Comparison of ENCODE assay signal across 8 mouse cellular contexts in the genomic region with DNA sequence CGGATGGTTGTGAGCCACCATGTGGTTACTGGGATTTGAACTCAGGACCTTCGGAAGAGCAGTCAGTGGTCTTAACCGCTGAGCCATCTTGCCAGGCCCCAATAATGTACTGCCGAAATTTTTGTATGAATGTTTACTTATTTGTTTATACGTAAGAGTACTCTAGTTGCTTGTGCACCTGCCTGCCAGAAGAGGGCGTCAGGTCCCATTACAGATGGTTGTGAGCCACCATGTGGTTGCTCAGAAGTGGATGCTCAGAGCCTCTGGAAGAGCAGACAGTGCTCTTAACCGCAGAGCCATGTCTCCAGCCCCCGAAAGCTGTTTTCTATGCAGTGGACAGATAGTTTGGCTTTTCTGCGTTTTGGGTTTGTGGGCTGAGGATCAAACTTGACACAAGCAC. TPM values are rescaled to one million over a fixed set of nuclear protein-coding genes. Genes with fewer than 3 reads are reported as not detected.
A peak's percentile ranks its signal among the peaks of the same experiment; 100 is the strongest.
DNase-seq lines count a peak whose midpoint lies in the region; ATAC-seq and TF ChIP-seq lines count a peak whose summit lies in the region.

No protein-coding gene starts in this region.

- H3K79me2 ChIP-seq in MEL (ENCODE audit: control insufficient read depth, insufficient read depth, low read length, poor library complexity): no peaks in the 10 kb centered on the region

- DNase-seq in hindbrain, embryonic 11.5 days (ENCODE audit: low spot score): peak; percentile 45
- DNase-seq in A20 (ENCODE audit: low read depth, low spot score): peak; percentile 76
- DNase-seq in MEL (ENCODE audit: low read depth, low spot score): peak; percentile 61
- DNase-seq in frontal cortex, postnatal 10 days (ENCODE audit: low spot score in 2 of 2): no peak
- no peak for DNase-seq in spleen, adult 18-20 months

- ATAC-seq in hindbrain, embryonic 11.5 days (ENCODE audit: low FRiP score): no peak
- no peak for ATAC-seq in hindbrain, embryonic 12.5 days (ENCODE audit: low FRiP score)
- 0 out of 2 replicates have a peak, but pooled peaks have one; percentile 36 for ATAC-seq in forebrain, embryonic 13.5 days
- ATAC-seq in midbrain, embryonic 13.5 days: no peak

- peak; percentile 42 to 68 (median 52) for TF ChIP-seq CTCF in MEL (IDR thresholded peaks at IDR 0.05 in 2 of 3, conservative IDR thresholded peaks at IDR 0.05 in 1 of 3; ENCODE audit: control insufficient read depth in 1 of 3, insufficient read depth in 1 of 3, low read depth in 2 of 3, low read length in 3 of 3, poor library complexity in 1 of 3, severe bottlenecking in 1 of 3)

- H3K4me1 ChIP-seq in hindbrain, embryonic 11.5 days (replicated peaks; ENCODE audit: control insufficient read depth, insufficient read depth, low read length): peaks cover 13% of the 10 kb centered on the region
- peaks cover 16% of the 10 kb centered on the region for H3K4me1 ChIP-seq in hindbrain, embryonic 12.5 days
- no peaks in the 10 kb centered on the region for H3K4me1 ChIP-seq in MEL (ENCODE audit: control insufficient read depth in 1 of 2, insufficient read depth in 2 of 2, low read length in 2 of 2)
- peaks cover 22% of the 10 kb centered on the region for H3K4me1 ChIP-seq in forebrain, embryonic 13.5 days
- peaks cover 17% of the 10 kb centered on the region for H3K4me1 ChIP-seq in midbrain, embryonic 13.5 days (replicated peaks)

- TF ChIP-seq RAD21 in MEL (IDR thresholded peaks at IDR 0.05; ENCODE audit: low read depth, low read length): peak; percentile 24

- H3K27ac ChIP-seq in hindbrain, embryonic 11.5 days (ENCODE audit: low read depth, low read length): 0 out of 2 replicates have a peak overlapping the region, but pooled peaks have one; percentile 79
- no peak overlapping the region; the same call in 1 of the 2 replicates for H3K27ac ChIP-seq in hindbrain, embryonic 12.5 days
- H3K27ac ChIP-seq in MEL (ENCODE audit: control insufficient read depth, low read depth, low read length): no peak overlapping the region
- no peak overlapping the region; the same call in 1 of the 2 replicates for H3K27ac ChIP-seq in forebrain, embryonic 13.5 days
- peak overlapping the region; percentile 78 for H3K27ac ChIP-seq in midbrain, embryonic 13.5 days

- H3K27me3 ChIP-seq in hindbrain, embryonic 11.5 days (ENCODE audit: control insufficient read depth, insufficient read depth, low read length): no peaks in the 10 kb centered on the region
- H3K27me3 ChIP-seq in hindbrain, embryonic 12.5 days: no peaks in the 10 kb centered on the region
- H3K27me3 ChIP-seq in MEL (ENCODE audit: control insufficient read depth in 1 of 2, insufficient read depth in 2 of 2, low read length in 2 of 2): no peaks in the 10 kb centered on the region
- no peaks in the 10 kb centered on the region for H3K27me3 ChIP-seq in forebrain, embryonic 13.5 days
- H3K27me3 ChIP-seq in midbrain, embryonic 13.5 days: no peaks in the 10 kb centered on the region; the same call in 1 of the 2 replicates

- H3K36me3 ChIP-seq in hindbrain, embryonic 11.5 days (ENCODE audit: control insufficient read depth, insufficient read depth, low read length): no peaks in the 10 kb centered on the region
- peaks cover 17% of the 10 kb centered on the region for H3K36me3 ChIP-seq in hindbrain, embryonic 12.5 days
- peaks cover 0 to 8% of the 10 kb centered on the region in 2 experiments; a peak in 2 of 4 replicates for H3K36me3 ChIP-seq in MEL (ENCODE audit: control insufficient read depth in 1 of 2, insufficient read depth in 2 of 2, low read length in 2 of 2)
- peaks cover 20% of the 10 kb centered on the region for H3K36me3 ChIP-seq in forebrain, embryonic 13.5 days (ENCODE audit: poor library complexity, severe bottlenecking)
- peaks cover 21% of the 10 kb centered on the region for H3K36me3 ChIP-seq in midbrain, embryonic 13.5 days

- no peak overlapping the region for H3K9ac ChIP-seq in hindbrain, embryonic 11.5 days (ENCODE audit: low read depth, low read length)
- H3K9ac ChIP-seq in hindbrain, embryonic 12.5 days: no peak overlapping the region
- H3K9ac ChIP-seq in MEL (ENCODE audit: control insufficient read depth, low read depth, low read length, poor library complexity, severe bottlenecking): no peak overlapping the region
- H3K9ac ChIP-seq in forebrain, embryonic 13.5 days: no peak overlapping the region
- H3K9ac ChIP-seq in midbrain, embryonic 13.5 days (replicated peaks): no peak overlapping the region

- no peak overlapping the region for H3K4me3 ChIP-seq in hindbrain, embryonic 11.5 days (ENCODE audit: low read depth, low read length)
- no peak overlapping the region for H3K4me3 ChIP-seq in hindbrain, embryonic 12.5 days
- H3K4me3 ChIP-seq in MEL (ENCODE audit: control insufficient read depth in 1 of 2, insufficient read depth in 1 of 2, low read depth in 2 of 2, low read length in 2 of 2): no peak overlapping the region
- no peak overlapping the region for H3K4me3 ChIP-seq in forebrain, embryonic 13.5 days
- no peak overlapping the region for H3K4me3 ChIP-seq in midbrain, embryonic 13.5 days (replicated peaks)

- WGBS in hindbrain, embryonic 11.5 days: 52% methylated on average over 9 of the region's 9 CpGs
- WGBS in hindbrain, embryonic 12.5 days: 44% methylated on average over 9 of the region's 9 CpGs
- 41% methylated on average over 9 of the region's 9 CpGs for WGBS in forebrain, embryonic 13.5 days
- WGBS in midbrain, embryonic 13.5 days: 45% methylated on average over 9 of the region's 9 CpGs

- TF ChIP-seq POLR2A in MEL (IDR thresholded peaks at IDR 0.05; ENCODE audit: control insufficient read depth in 1 of 2, insufficient read depth in 1 of 2, low read depth in 1 of 2, low read length in 2 of 2, poor library complexity in 1 of 2): no peak

- no peak for TF ChIP-seq EP300 in MEL (IDR thresholded peaks at IDR 0.05; ENCODE audit: low read depth in 1 of 2, low read length in 2 of 2)

- no peaks in the 10 kb centered on the region for H3K9me3 ChIP-seq in hindbrain, embryonic 11.5 days (ENCODE audit: control insufficient read depth, low read length)
- H3K9me3 ChIP-seq in hindbrain, embryonic 12.5 days (replicated peaks): no peaks in the 10 kb centered on the region
- no peaks in the 10 kb centered on the region for H3K9me3 ChIP-seq in MEL (replicated peaks; ENCODE audit: insufficient read depth, low read length)
- no peaks in the 10 kb centered on the region for H3K9me3 ChIP-seq in forebrain, embryonic 13.5 days (replicated peaks)
- no peaks in the 10 kb centered on the region for H3K9me3 ChIP-seq in midbrain, embryonic 13.5 days

- no peak overlapping the region for H3K4me2 ChIP-seq in hindbrain, embryonic 11.5 days (replicated peaks; ENCODE audit: low read depth, low read length)
- H3K4me2 ChIP-seq in hindbrain, embryonic 12.5 days (replicated peaks): no peak overlapping the region
- no peak overlapping the region for H3K4me2 ChIP-seq in forebrain, embryonic 13.5 days
- no peak overlapping the region for H3K4me2 ChIP-seq in midbrain, embryonic 13.5 days (replicated peaks)

TF ChIP-seq in MEL, 35 proteins besides CTCF, POLR2A, EP300 and RAD21:
- peak; percentile 54 for TF ChIP-seq SMC3 (IDR thresholded peaks at IDR 0.05; ENCODE audit: low read depth, low read length)
- no peak for TF ChIP-seq MAX (IDR thresholded peaks at IDR 0.05; ENCODE audit: low read length)
- TF ChIP-seq POLR2AphosphoS5 (IDR thresholded peaks at IDR 0.05; ENCODE audit: borderline replicate concordance, low read depth, low read length): no peak
- TF ChIP-seq KAT2A (conservative IDR thresholded peaks at IDR 0.05; ENCODE audit: low read depth, low read length): no peak
- no peak for TF ChIP-seq UBTF (IDR thresholded peaks at IDR 0.05; ENCODE audit: borderline replicate concordance, insufficient read depth, low read depth, low read length)
- TF ChIP-seq ZC3H11A (IDR thresholded peaks at IDR 0.05; ENCODE audit: low read depth, low read length): 0 out of 2 replicates have a peak, but pooled peaks have one; percentile 24
- peak; percentile 46; the same call in 1 of the 2 replicates for TF ChIP-seq MYC (IDR thresholded peaks at IDR 0.05; ENCODE audit: low read depth, low read length)
- no peak for TF ChIP-seq ETS1 (IDR thresholded peaks at IDR 0.05; ENCODE audit: low read depth, low read length)
- no peak for TF ChIP-seq ZNF384 (IDR thresholded peaks at IDR 0.05; ENCODE audit: low read depth, low read length)
- TF ChIP-seq TCF12 (IDR thresholded peaks at IDR 0.05; ENCODE audit: low read depth, low read length): no peak
- no peak for TF ChIP-seq TBP (IDR thresholded peaks at IDR 0.05; ENCODE audit: low read depth, low read length)
TF ChIP-seq in MEL: peak in this region for 3.

RNA-seq across cellular contexts. Expression of a gene that starts 21.6 kb away (rescaled TPM):
- 28.3 and 33.0 TPM in 2 replicates for polyA plus RNA-seq in hindbrain, embryonic 11.5 days (2014; fragmentation: Nextera tagmentation; extraction: Ambion mirVana)
- 42.7 and 49.9 TPM in 2 replicates for polyA plus RNA-seq in hindbrain, embryonic 12.5 days (2016; fragmentation: Nextera tagmentation; extraction: Ambion mirVana)
- total RNA-seq in MEL (2012; rRNA removed): 2.6 and 2.7 TPM in 2 replicates
- 10 to 100 TPM in 1 of 2 experiments, not detected in 1; 10.0 TPM for polyA plus RNA-seq in MEL (2012; ENCODE audit: insufficient read depth in 1 of 2, insufficient read length in 2 of 2, low read depth in 1 of 2, low replicate concordance in 2 of 2, missing spikeins in 1 of 2)
- 25.5 and 26.2 TPM in 2 replicates for polyA plus RNA-seq in forebrain, embryonic 13.5 days (2015; fragmentation: Nextera tagmentation; extraction: Ambion mirVana)
- polyA plus RNA-seq in midbrain, embryonic 13.5 days (2015; fragmentation: Nextera tagmentation; extraction: Ambion mirVana): 45.5 and 47.5 TPM in 2 replicates

RNA-seq across cellular contexts. Expression of a gene that starts 28.1 kb away (rescaled TPM):
- polyA plus RNA-seq in hindbrain, embryonic 11.5 days (2014; fragmentation: Nextera tagmentation; extraction: Ambion mirVana): 19.0 and 20.2 TPM in 2 replicates
- 17.2 and 17.6 TPM in 2 replicates for polyA plus RNA-seq in hindbrain, embryonic 12.5 days (2016; fragmentation: Nextera tagmentation; extraction: Ambion mirVana)
- 69.5 and 75.3 TPM in 2 replicates for total RNA-seq in MEL (2012; rRNA removed)
- 10 to 100 TPM; 40.1 to 46.1 TPM for polyA plus RNA-seq in MEL (2012; ENCODE audit: insufficient read depth in 1 of 2, insufficient read length in 2 of 2, low read depth in 1 of 2, low replicate concordance in 2 of 2, missing spikeins in 1 of 2)
- 11.0 and 12.3 TPM in 2 replicates for polyA plus RNA-seq in forebrain, embryonic 13.5 days (2015; fragmentation: Nextera tagmentation; extraction: Ambion mirVana)
- polyA plus RNA-seq in midbrain, embryonic 13.5 days (2015; fragmentation: Nextera tagmentation; extraction: Ambion mirVana): 11.4 and 12.3 TPM in 2 replicates

Comparison
In these comparisons a context has a peak if more than half of its experiments do, and no peak if none do; other contexts are left out.
1. H3K27ac ChIP-seq: peak in hindbrain, embryonic 11.5 days (single experiment) and midbrain, embryonic 13.5 days (single experiment); none in hindbrain, embryonic 12.5 days (single experiment), MEL (single experiment) and forebrain, embryonic 13.5 days (single experiment).
2. DNase-seq: peak in hindbrain, embryonic 11.5 days (single experiment), A20 (single experiment) and MEL (single experiment); none in frontal cortex, postnatal 10 days (0 of 2) and spleen, adult 18-20 months (0 of 2).